Mouse (Mus musculus): ENCODE data around the gene Ndufs7. TPM values are rescaled to one million over a fixed set of nuclear protein-coding genes. Genes with fewer than 3 reads are reported as not detected.
"Not testable (repeated sequence)": the region's sequence is repeated elsewhere in the genome, so short reads cannot be mapped to it uniquely, and the experiment has no call there.

Gene Ndufs7
- total RNA-seq, 2 experiments from 2014 or later, result 194 to 206 TPM

GRCm38 (mm10) chr10:80245600-80245999 is 3.3 kb upstream of the Ndufs7 start:
- no peak overlapping the region for H3K4me3 ChIP-seq
- peak; percentile 94 for TF ChIP-seq CTCF (IDR thresholded peaks at IDR 0.05)
- intact Hi-C loops (cut with DNase I), result loop anchor here (1.0 to 10.0 kb wide), 5 partner anchors 19 to 261 kb away; partner anchors contain the start of genes Cnn2, Efna2, Mum1 and Tmem259
- DNase-seq (ENCODE audit: extremely low spot score in 1 of 2, low spot score in 2 of 2), result peak; percentile 80
- H3K27ac ChIP-seq, result no peak overlapping the region

- no peak for DNase-seq (ENCODE audit: extremely low spot score in 1 of 2, low spot score in 2 of 2)
- Histone ChIP-seq H3K4me3 (no peak overlapping the region), H3K27ac (no peak overlapping the region)
- intact Hi-C loops (cut with DNase I), result loop anchor here (10.0 kb wide), 1 partner anchor 263 kb away; the partner anchor contains the start of genes Cnn2 and Tmem259
- peak; percentile 45 for TF ChIP-seq CTCF (IDR thresholded peaks at IDR 0.05)
Observed at GRCm38 (mm10) chr10:80247849-80248248, 1.1 kb upstream of the Ndufs7 start.

GRCm38 (mm10) chr10:80248437-80248836 is 484 bp upstream of the Ndufs7 start:
- H3K4me3 ChIP-seq, result peak overlapping the region; percentile 37
- intact Hi-C loops (cut with DNase I), result loop anchor here (10.0 kb wide), 1 partner anchor 264 kb away; the partner anchor contains the start of genes Cnn2 and Tmem259
- DNase-seq (ENCODE audit: extremely low spot score in 1 of 2, low spot score in 2 of 2); H3K27ac ChIP-seq: not testable (repeated sequence)

- intact Hi-C loops (cut with DNase I), result no loop called here
- DNase-seq (ENCODE audit: extremely low spot score in 1 of 2, low spot score in 2 of 2), result no peak
- Histone ChIP-seq H3K4me3 (peak overlapping the region; percentile 81), H3K27ac (peak overlapping the region; percentile 94; the same call in 1 of the 2 replicates)
- TF ChIP-seq CTCF (IDR thresholded peaks at IDR 0.05), result no peak
Observed at GRCm38 (mm10) chr10:80250059-80250458, 1.1 kb downstream of the Ndufs7 start.

- no peak for TF ChIP-seq CTCF (IDR thresholded peaks at IDR 0.05)
- intact Hi-C loops (cut with DNase I), result no loop called here
- no peak for DNase-seq (ENCODE audit: extremely low spot score in 1 of 2, low spot score in 2 of 2)
- H3K4me3 ChIP-seq, result peak overlapping the region; percentile 81; the same call in 1 of the 2 replicates
- no peak overlapping the region for H3K27ac ChIP-seq
Observed at GRCm38 (mm10) chr10:80250573-80250972, 1.7 kb downstream of the Ndufs7 start.

- Histone ChIP-seq H3K4me3 (no peak overlapping the region), H3K27ac (no peak overlapping the region)
- no peak for DNase-seq (ENCODE audit: extremely low spot score in 1 of 2, low spot score in 2 of 2)
- no peak for TF ChIP-seq CTCF (IDR thresholded peaks at IDR 0.05)
- intact Hi-C loops (cut with DNase I), result no loop called here
Observed at GRCm38 (mm10) chr10:80252011-80252410, 3.1 kb downstream of the Ndufs7 start.

- intact Hi-C loops (cut with DNase I), result no loop called here
- no peak for DNase-seq (ENCODE audit: extremely low spot score in 1 of 2, low spot score in 2 of 2)
- TF ChIP-seq CTCF (IDR thresholded peaks at IDR 0.05), result no peak
- H3K27ac ChIP-seq, result no peak overlapping the region
- no peak overlapping the region for H3K4me3 ChIP-seq
Observed at GRCm38 (mm10) chr10:80252493-80253274, 3.8 kb downstream of the Ndufs7 start.

GRCm38 (mm10) chr10:80253551-80253950 is 4.6 kb downstream of the Ndufs7 start:
- no peak for DNase-seq (ENCODE audit: extremely low spot score in 1 of 2, low spot score in 2 of 2)
- no peak for TF ChIP-seq CTCF (IDR thresholded peaks at IDR 0.05)
- H3K4me3 ChIP-seq, result no peak overlapping the region
- H3K27ac ChIP-seq, result no peak overlapping the region
- intact Hi-C loops (cut with DNase I), result no loop called here

GRCm38 (mm10) chr10:80254331-80255297 is 5.7 kb downstream of the Ndufs7 start:
- no peak for DNase-seq (ENCODE audit: extremely low spot score in 1 of 2, low spot score in 2 of 2)
- TF ChIP-seq CTCF (IDR thresholded peaks at IDR 0.05), result no peak
- Histone ChIP-seq H3K4me3 (no peak overlapping the region), H3K27ac (no peak overlapping the region)
- intact Hi-C loops (cut with DNase I), result no loop called here

GRCm38 (mm10) chr10:80255881-80256535 is 7.1 kb downstream of the Ndufs7 start:
- Histone ChIP-seq H3K4me3 (no peak overlapping the region), H3K27ac (no peak overlapping the region)
- intact Hi-C loops (cut with DNase I), result no loop called here
- DNase-seq (ENCODE audit: extremely low spot score in 1 of 2, low spot score in 2 of 2), result no peak
- TF ChIP-seq CTCF (IDR thresholded peaks at IDR 0.05), result peak; percentile 2; the same call in 1 of the 2 replicates

GRCm38 (mm10) chr10:80257936-80258335 is 9.0 kb downstream of the Ndufs7 start:
- DNase-seq (ENCODE audit: extremely low spot score in 1 of 2, low spot score in 2 of 2), result no peak
- Histone ChIP-seq H3K4me3 (no peak overlapping the region), H3K27ac (no peak overlapping the region)
- TF ChIP-seq CTCF (IDR thresholded peaks at IDR 0.05), result no peak
- intact Hi-C loops (cut with DNase I), result no loop called here

All from left cerebral cortex, adult 2 months (tissue).